Mouse (Mus musculus): ENCODE measurements around the gene Gsx1. TPM values are rescaled to one million over a fixed set of nuclear protein-coding genes. Genes with fewer than 3 reads are reported as not detected.
A peak's percentile ranks its signal among the peaks of the same experiment; 100 is the strongest.

The Gsx1 gene
- polyA plus RNA-seq, 1 experiment from 2014 or later = 7.4 TPM

DNA sequence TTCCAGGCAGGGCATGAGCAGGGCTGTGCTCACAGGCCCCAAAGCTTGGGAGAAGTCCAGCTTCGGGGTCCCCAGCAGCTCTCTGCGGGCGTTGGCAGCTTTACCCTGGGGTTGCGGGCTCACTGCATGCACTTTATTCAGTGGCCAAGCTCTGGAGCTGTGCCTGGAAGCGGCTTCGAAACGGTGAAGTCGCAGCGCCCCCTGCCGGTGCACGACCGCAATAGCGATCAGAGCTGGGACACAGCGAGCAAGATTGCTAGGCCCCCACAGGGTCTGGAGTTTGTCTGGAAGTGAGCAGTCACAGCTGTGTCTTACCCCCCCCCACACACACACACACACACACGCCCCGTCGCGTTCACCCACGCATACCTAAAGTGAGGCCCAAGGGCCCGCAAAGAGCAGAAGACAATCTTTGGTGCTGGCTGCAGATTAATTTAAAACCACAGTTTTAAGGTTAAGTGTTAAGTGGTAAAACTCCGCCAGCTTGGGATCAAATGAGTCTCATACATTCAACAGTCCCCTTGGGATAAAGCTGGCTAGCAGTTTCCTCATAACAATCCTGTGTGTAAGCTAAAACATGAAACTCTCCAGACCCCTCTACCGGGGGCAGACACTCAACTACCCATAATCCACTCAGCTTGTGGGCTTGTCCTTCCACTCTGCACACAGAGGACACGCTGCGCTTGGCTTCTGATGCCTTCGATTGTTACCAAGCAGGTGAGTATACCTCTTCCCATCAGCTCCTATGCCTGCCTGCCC lies 39.0 kb downstream of the Gsx1 start:
- Histone ChIP-seq H3K27ac (replicated peaks) (no peak overlapping the region), H3K4me2 (no peak overlapping the region), H3K9ac (no peak overlapping the region), H3K4me3 (no peak overlapping the region), H3K27me3 (peaks cover 51% of the 10 kb centered on the region), H3K9me3 (no peaks in the 10 kb centered on the region), H3K36me3 (no peaks in the 10 kb centered on the region), H3K4me1 (replicated peaks) (peaks cover 14% of the 10 kb centered on the region; the same call in 1 of the 2 replicates)
- WGBS = 16% methylated on average over 25 of the region's 25 CpGs
- ATAC-seq (ENCODE audit: low FRiP score, low read depth) = peak; percentile 88; the same call in 1 of the 2 replicates

DNA sequence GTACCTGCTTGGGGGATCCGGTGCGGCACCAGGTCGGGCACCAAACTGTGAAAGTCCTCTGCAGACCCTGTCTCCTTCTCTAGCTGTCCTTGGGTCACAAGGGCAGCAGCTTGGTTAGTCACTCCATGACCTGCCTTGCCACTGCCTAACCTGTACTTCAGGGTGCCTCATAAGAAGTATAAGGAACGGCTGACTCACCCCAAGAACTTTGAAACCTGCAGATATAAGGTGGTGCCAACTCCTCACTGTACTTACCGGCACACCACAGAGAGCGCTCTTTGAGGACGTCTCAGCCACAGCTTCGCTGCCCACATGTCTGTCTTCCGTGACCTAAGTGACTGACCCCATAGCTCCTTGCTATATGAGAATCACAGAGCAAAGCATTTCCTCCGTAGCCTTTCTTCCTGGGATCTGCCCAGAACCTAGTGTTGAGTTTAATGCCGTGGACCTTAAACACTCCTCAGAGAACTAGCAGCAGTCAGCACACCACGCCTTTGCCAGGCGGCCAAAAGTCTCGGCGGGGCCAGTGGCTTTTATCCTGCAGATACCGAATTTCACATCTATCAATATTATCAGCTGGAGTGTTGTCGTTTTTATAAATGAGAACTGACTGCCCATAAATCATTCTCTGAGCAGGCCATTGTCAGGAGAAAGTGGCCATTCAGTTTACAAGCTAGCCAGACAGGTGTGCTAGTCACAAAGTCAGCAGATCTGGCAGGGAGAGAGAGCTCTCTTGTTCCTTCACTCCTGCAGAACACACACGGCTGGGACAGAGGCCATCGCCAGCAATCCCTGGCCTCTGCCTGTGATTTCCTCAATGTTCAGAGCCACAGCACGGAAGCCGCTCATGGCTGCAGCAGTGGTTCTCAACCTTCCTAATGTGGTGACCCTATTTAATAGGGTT lies 47.2 kb downstream of the Gsx1 start:
- WGBS = 62% methylated on average over 21 of the region's 21 CpGs

More for the DNA sequence above, 47.2 kb downstream of the Gsx1 start:
- Histone ChIP-seq H3K36me3 (no peaks in the 10 kb centered on the region), H3K4me2 (no peak overlapping the region), H3K27me3 (0 out of 2 replicates have a peak, but pooled peaks cover 4% of the 10 kb centered on the region), H3K9me3 (no peaks in the 10 kb centered on the region), H3K4me1 (replicated peaks) (no peaks in the 10 kb centered on the region), H3K9ac (no peak overlapping the region), H3K4me3 (no peak overlapping the region), H3K27ac (replicated peaks) (no peak overlapping the region)
- no peak for ATAC-seq (ENCODE audit: low FRiP score, low read depth)

Other genes with a start within 250 kb of the Gsx1 start
- 107 and 112 TPM in 2 replicates for gene Gtf3a, start 240.0 kb upstream of the Gsx1 start, polyA plus RNA-seq (2015; fragmentation: Nextera tagmentation; extraction: Ambion mirVana)
- 26.7 and 29.0 TPM in 2 replicates for gene Mtif3, start 224.9 kb upstream of the Gsx1 start, polyA plus RNA-seq (2015; fragmentation: Nextera tagmentation; extraction: Ambion mirVana)
- 4.5 and 6.5 TPM in 2 replicates for gene Lnx2, start 112.1 kb upstream of the Gsx1 start, polyA plus RNA-seq (2015; fragmentation: Nextera tagmentation; extraction: Ambion mirVana)
- gene Polr1d, start 111.6 kb upstream of the Gsx1 start, polyA plus RNA-seq (2015; fragmentation: Nextera tagmentation; extraction: Ambion mirVana) = 97.8 and 104 TPM in 2 replicates
- not detected in 2 replicates for gene Pdx1, start 81.3 kb downstream of the Gsx1 start, polyA plus RNA-seq (2015; fragmentation: Nextera tagmentation; extraction: Ambion mirVana)
- gene Cdx2, start 118.6 kb downstream of the Gsx1 start, polyA plus RNA-seq (2015; fragmentation: Nextera tagmentation; extraction: Ambion mirVana) = not detected in 2 replicates
- gene Urad, start 133.7 kb downstream of the Gsx1 start, polyA plus RNA-seq (2015; fragmentation: Nextera tagmentation; extraction: Ambion mirVana) = not detected in 2 replicates
- gene Flt3, start 211.8 kb downstream of the Gsx1 start, polyA plus RNA-seq (2015; fragmentation: Nextera tagmentation; extraction: Ambion mirVana) = 1.3 and 1.7 TPM in 2 replicates
- 58.5 and 64.1 TPM in 2 replicates for gene Pan3, start 241.5 kb downstream of the Gsx1 start, polyA plus RNA-seq (2015; fragmentation: Nextera tagmentation; extraction: Ambion mirVana)